Mouse (Mus musculus): ENCODE results near the gene Eif4a1.

DNA sequence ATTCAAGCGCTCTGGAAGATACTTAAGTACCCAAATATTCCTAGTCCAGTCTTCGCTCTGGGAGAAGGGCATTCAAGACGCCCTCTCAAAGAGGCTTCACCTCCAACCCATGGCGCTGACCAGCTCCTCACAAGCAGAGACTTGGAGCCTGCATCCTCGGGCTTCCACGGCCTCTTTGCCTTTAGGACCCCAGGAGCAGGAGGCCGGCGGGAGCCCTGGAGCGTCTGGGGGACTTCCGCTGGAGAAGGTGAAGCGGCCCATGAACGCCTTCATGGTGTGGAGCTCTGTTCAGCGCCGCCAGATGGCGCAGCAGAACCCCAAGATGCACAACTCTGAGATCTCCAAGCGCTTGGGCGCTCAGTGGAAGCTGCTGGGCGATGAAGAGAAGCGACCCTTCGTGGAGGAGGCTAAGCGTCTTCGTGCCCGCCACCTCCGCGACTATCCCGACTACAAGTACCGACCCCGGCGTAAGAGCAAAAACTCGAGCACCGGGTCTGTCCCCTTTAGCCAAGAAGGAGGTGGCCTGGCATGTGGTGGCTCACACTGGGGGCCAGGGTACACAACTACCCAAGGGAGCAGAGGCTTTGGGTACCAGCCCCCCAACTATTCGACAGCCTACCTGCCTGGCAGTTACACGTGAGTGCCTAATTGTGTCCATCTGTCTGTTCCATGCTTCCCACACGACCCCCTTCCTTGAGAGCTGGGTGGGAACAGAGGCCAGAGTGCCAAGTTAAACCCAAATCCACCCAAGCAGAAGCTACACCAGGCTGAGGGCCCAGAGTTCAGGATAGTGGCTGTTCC is 16.8 kb downstream of the Eif4a1 start, which contains the start of gene Sox15:
- TF ChIP-seq CTCF (IDR thresholded peaks at IDR 0.05; ENCODE audit: borderline replicate concordance, insufficient read depth, low read depth, low read length) (peak; percentile 81), POLR2A (IDR thresholded peaks at IDR 0.05; ENCODE audit: borderline replicate concordance, insufficient read depth, low read length) (no peak)
